Mouse (Mus musculus) embryonic facial prominence, embryonic 10.5 days (tissue): Measurements from ENCODE around the gene Tmprss13. TPM values are rescaled to one million over a fixed set of nuclear protein-coding genes. Genes with fewer than 3 reads are reported as not detected.

Experiments used
- DNase-seq: peaks from one replicate; pipeline ENCODE4 v3.0.0-alpha.2; 2017; ENCODE audit warnings: low spot score
- H3K27ac ChIP-seq: fragments of 300-500 bp; sonication (generic); replicated peaks from 2 replicates; pipeline ENCODE4 v1.5.1; 2016; ENCODE audit warnings: mild to moderate bottlenecking
- H3K27me3 ChIP-seq: fragments of 300-500 bp; sonication (generic); replicated peaks from 2 replicates; pipeline ENCODE4 v1.6.1; 2016; ENCODE audit warnings: low read depth, mild to moderate bottlenecking; ENCODE audit not compliant: poor library complexity, severe bottlenecking
- H3K36me3 ChIP-seq: fragments of 300-500 bp; sonication (generic); replicated peaks from 2 replicates; pipeline ENCODE4 v1.6.1; 2016; ENCODE audit warnings: mild to moderate bottlenecking, moderate library complexity
- H3K4me1 ChIP-seq: fragments of 300-500 bp; sonication (generic); 2 replicates; pipeline ENCODE4 v1.6.1; 2016
- H3K4me3 ChIP-seq: fragments of 300-500 bp; sonication (generic); 2 replicates; pipeline ENCODE4 v1.5.1; 2016; ENCODE audit warnings: mild to moderate bottlenecking, moderate library complexity
- H3K9me3 ChIP-seq: fragments of 300-500 bp; sonication (generic); 2 replicates; pipeline ENCODE4 v1.6.1; 2016; ENCODE audit warnings: mild to moderate bottlenecking
- WGBS: fragments of 180-500 bp; shearing (Covaris S2); methylation state at CpG from one replicate; pipeline ENCODE4 v1.1.7; 2016; 5-methylcytosine and 5-hydroxymethylcytosine counted together
- polyA plus RNA-seq: library from polyadenylated mRNA; unstranded; fragments of >200 nt; fragmentation: Nextera tagmentation; extraction: Ambion mirVana; gene quantifications from 2 replicates; pipeline ENCODE4 v1.2.1, GENCODE M21; 2016

Gene Tmprss13
- polyA plus RNA-seq, 1 experiment from 2014 or later, result 1.0 TPM

DNA sequence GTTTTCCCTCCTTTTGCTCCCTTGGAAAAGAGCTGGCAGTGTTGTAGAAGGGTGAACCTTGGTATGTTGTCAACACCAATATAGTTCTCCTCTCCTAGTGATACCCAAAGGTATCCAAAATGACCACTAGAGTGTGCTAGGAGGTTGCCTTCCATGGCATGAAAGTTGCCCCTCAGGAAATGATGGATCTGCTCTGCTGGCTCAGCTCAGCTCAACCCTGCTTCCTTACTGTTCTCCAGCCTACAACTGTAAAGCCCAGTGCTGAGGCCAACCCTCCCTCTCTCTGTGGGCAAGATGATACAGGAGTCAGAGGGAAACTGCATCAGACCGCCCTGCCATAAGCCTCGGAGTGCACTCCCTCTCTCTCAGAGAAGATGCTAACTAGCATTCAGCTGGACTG lies 26.6 kb downstream of the Tmprss13 start:
- Histone ChIP-seq H3K27me3 (no peaks in the 10 kb centered on the region), H3K4me1 (0 out of 2 replicates have a peak, but pooled peaks cover 3% of the 10 kb centered on the region), H3K36me3 (no peaks in the 10 kb centered on the region), H3K4me3 (no peak overlapping the region), H3K9me3 (no peaks in the 10 kb centered on the region), H3K27ac (no peak overlapping the region)
- DNase-seq, result no peak
- 75% methylated on average over 2 of the region's 2 CpGs for WGBS

- no peaks in the 10 kb centered on the region for H3K36me3 ChIP-seq
- 81% methylated on average over 6 of the region's 6 CpGs for WGBS
Measured at GRCm38 (mm10) chr9:45346276-45346675, 27.4 kb downstream of the Tmprss13 start.

DNA sequence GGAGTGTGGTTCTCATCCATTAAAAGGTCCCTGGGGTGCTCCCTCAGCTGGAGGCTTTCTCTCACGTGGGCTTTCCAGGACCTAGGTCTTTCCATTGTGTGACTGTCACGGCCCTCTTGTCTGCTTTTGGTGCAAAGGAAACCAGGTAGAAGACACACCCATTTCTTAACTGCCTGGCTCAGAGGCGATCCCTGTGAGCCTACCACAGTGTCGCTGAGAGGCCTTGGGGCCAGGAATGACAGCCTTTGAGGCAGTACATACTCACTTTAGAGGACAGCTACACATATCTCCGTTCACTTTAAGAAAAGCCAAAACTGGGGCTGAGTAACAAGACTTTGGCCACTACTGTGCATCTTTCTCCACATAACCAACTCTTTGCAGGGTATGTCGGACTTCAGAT lies 29.7 kb downstream of the Tmprss13 start:
- no peaks in the 10 kb centered on the region for H3K36me3 ChIP-seq
- DNase-seq, result no peak
- 81% methylated on average over 6 of the region's 6 CpGs for WGBS
- H3K27ac ChIP-seq, result no peak overlapping the region
- H3K4me1 ChIP-seq, result 0 out of 2 replicates have a peak, but pooled peaks cover 3% of the 10 kb centered on the region
- no peaks in the 10 kb centered on the region for H3K9me3 ChIP-seq
- no peaks in the 10 kb centered on the region for H3K27me3 ChIP-seq
- no peak overlapping the region for H3K4me3 ChIP-seq

More at GRCm38 (mm10) chr9:45346276-45346675, 27.4 kb downstream of the Tmprss13 start:
- Histone ChIP-seq H3K4me3 (no peak overlapping the region), H3K9me3 (no peaks in the 10 kb centered on the region), H3K27ac (no peak overlapping the region), H3K27me3 (no peaks in the 10 kb centered on the region), H3K4me1 (0 out of 2 replicates have a peak, but pooled peaks cover 3% of the 10 kb centered on the region)
- no peak for DNase-seq

DNA sequence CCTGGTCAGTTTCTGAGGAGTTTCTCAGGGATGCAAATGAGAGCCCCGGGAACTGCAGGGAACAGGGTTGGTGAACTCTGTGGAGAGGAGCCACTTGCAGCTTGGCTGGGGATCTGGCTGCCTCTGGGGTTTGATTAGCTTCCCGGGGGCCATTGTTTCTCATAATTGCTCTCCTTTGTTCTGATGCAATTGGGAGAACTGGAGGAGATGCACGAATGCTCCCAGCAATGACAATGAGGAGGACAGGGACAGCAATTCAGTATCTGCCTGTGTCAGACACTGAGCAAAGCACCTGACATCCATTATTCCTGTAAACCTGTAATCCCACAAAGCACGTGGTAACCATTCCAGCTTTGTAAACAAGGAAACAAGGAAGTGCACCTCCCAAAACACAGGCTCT lies 30.3 kb downstream of the Tmprss13 start:
- DNase-seq, result no peak
- H3K4me3 ChIP-seq, result no peak overlapping the region
- no peaks in the 10 kb centered on the region for H3K27me3 ChIP-seq
- no peaks in the 10 kb centered on the region for H3K36me3 ChIP-seq
- no peaks in the 10 kb centered on the region for H3K9me3 ChIP-seq
- H3K27ac ChIP-seq, result no peak overlapping the region
- 0 out of 2 replicates have a peak, but pooled peaks cover 3% of the 10 kb centered on the region for H3K4me1 ChIP-seq
- WGBS, result 24% methylated on average over 4 of the region's 4 CpGs

GRCm38 (mm10) chr9:45349851-45350250 lies 31.0 kb downstream of the Tmprss13 start:
- 0 out of 2 replicates have a peak, but pooled peaks cover 3% of the 10 kb centered on the region for H3K4me1 ChIP-seq
- H3K4me3 ChIP-seq, result no peak overlapping the region
- 59% methylated on average over 5 of the region's 5 CpGs for WGBS
- H3K9me3 ChIP-seq, result no peaks in the 10 kb centered on the region
- no peaks in the 10 kb centered on the region for H3K36me3 ChIP-seq
- H3K27ac ChIP-seq, result no peak overlapping the region
- no peak for DNase-seq
- no peaks in the 10 kb centered on the region for H3K27me3 ChIP-seq

DNA sequence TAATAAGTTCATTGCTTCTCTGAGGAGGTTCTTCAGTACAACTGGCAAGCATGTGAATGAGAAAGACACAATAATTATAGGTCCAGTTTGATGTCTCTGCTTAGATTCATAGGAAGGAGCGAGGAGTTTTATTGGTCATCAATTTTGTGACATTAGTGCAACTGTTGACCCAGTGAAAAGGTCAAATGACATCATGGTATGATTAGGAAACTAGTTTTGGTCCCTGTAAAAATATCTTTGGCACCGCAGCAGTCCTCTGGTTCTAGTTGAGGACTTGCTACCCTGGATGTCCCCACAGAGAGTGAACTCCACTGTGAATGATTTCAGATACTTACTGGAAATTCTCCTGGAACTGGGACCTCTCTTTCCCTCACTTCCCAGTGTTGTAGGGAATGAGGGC lies 36.3 kb downstream of the Tmprss13 start:
- no peak overlapping the region for H3K27ac ChIP-seq
- no peaks in the 10 kb centered on the region for H3K36me3 ChIP-seq
- no peaks in the 10 kb centered on the region for H3K9me3 ChIP-seq
- no peak overlapping the region for H3K4me3 ChIP-seq
- H3K4me1 ChIP-seq, result 0 out of 2 replicates have a peak, but pooled peaks cover 4% of the 10 kb centered on the region
- no peak for DNase-seq
- no peaks in the 10 kb centered on the region for H3K27me3 ChIP-seq
- 84% methylated on average over 2 of the region's 2 CpGs for WGBS

GRCm38 (mm10) chr9:45358356-45358755 lies 39.5 kb downstream of the Tmprss13 start:
- H3K4me1 ChIP-seq, result peaks cover 4% of the 10 kb centered on the region; the same call in 1 of the 2 replicates
- H3K27ac ChIP-seq, result no peak overlapping the region
- WGBS, result 79% methylated on average over 7 of the region's 7 CpGs
- no peaks in the 10 kb centered on the region for H3K9me3 ChIP-seq
- no peak overlapping the region for H3K4me3 ChIP-seq
- no peak for DNase-seq
- H3K27me3 ChIP-seq, result no peaks in the 10 kb centered on the region
- H3K36me3 ChIP-seq, result no peaks in the 10 kb centered on the region

GRCm38 (mm10) chr9:45362051-45362461 lies 43.2 kb downstream of the Tmprss13 start:
- DNase-seq, result no peak
- Histone ChIP-seq H3K9me3 (no peaks in the 10 kb centered on the region), H3K27me3 (0 out of 2 replicates have a peak, but pooled peaks cover 4% of the 10 kb centered on the region), H3K27ac (no peak overlapping the region), H3K4me1 (peaks cover 4% of the 10 kb centered on the region; the same call in 1 of the 2 replicates), H3K4me3 (no peak overlapping the region), H3K36me3 (no peaks in the 10 kb centered on the region)
- 48% methylated on average over 2 of the region's 2 CpGs for WGBS

- Histone ChIP-seq H3K4me1 (peaks cover 8% of the 10 kb centered on the region), H3K36me3 (no peaks in the 10 kb centered on the region), H3K9me3 (no peaks in the 10 kb centered on the region), H3K27ac (no peak overlapping the region), H3K27me3 (peaks cover 12% of the 10 kb centered on the region), H3K4me3 (no peak overlapping the region)
- WGBS, result 67% methylated on average over 7 of the region's 7 CpGs
- no peak for DNase-seq
Measured at GRCm38 (mm10) chr9:45363639-45364214, 44.8 kb downstream of the Tmprss13 start.

- Histone ChIP-seq H3K9me3 (no peaks in the 10 kb centered on the region), H3K27ac (no peak overlapping the region), H3K4me3 (no peak overlapping the region), H3K27me3 (peaks cover 22% of the 10 kb centered on the region), H3K36me3 (0 out of 2 replicates have a peak, but pooled peaks cover 3% of the 10 kb centered on the region), H3K4me1 (peaks cover 44% of the 10 kb centered on the region)
- no peak for DNase-seq
- 75% methylated on average over 8 of the region's 8 CpGs for WGBS
Measured at GRCm38 (mm10) chr9:45367716-45368115, 48.8 kb downstream of the Tmprss13 start.

DNA sequence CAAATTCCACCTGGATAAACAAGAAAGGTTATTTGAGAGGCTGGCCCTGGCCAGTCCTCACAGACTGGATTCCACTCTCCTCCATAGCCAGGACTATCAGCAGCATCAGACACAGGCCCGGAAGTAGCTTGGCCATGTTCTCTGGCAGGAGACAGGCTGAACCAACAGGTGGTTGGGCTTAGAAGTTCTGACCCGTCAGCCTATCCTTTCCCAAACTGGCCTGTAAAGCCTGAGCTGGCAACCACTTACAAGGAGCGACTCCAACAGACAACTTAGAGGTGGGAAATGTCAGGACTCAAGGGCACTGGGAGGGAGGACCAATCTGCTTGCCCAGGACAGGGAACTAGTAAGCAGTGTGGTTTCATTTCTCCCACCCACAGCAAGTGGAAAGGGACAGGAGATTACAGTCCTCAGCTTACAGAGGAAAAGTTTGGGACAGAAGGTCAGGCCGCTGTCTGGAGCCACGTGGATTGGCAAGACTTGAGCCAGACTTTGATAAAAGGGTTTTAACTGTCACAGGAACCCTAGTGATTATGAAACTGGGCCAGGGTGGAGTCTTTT lies 49.5 kb downstream of the Tmprss13 start:
- H3K27me3 ChIP-seq, result peaks cover 22% of the 10 kb centered on the region
- WGBS, result 60% methylated on average over 5 of the region's 5 CpGs
- DNase-seq, result no peak
- H3K27ac ChIP-seq, result no peak overlapping the region
- H3K4me3 ChIP-seq, result no peak overlapping the region
- no peaks in the 10 kb centered on the region for H3K9me3 ChIP-seq
- peaks cover 6% of the 10 kb centered on the region; the same call in 1 of the 2 replicates for H3K36me3 ChIP-seq
- H3K4me1 ChIP-seq, result peaks cover 51% of the 10 kb centered on the region

DNA sequence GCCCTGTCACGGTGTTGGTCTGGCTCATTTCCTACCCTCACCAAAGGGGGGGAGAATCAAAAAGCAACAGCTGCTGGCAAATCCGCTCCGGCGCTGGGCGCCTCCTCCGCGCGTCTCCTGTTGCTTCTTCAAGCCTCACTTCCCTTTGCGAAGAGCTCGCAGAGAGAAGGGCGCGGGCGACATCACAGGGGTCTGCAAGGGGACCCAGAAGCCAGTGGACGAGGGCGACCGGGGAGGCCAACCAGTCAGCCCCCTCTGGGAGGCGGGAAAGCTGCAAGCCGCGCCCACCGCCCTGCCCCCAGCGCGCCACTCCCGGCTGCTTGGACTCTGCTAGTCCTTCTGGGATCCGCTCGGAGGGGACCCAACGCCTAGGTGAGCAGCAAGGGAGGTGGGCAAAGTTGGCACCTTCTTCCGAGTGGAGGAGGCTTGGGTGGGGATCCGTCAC lies 51.2 kb downstream of the Tmprss13 start, which contains the start of gene Fxyd6:
TSS of gene Fxyd6 (plus strand) at position 69 of the 445 bp plus-strand sequence.
- H3K27ac ChIP-seq, result peak within 1 kb of the TSS; percentile 91
- peak within 1 kb of the TSS; percentile 75 for H3K4me3 ChIP-seq
- under 1% methylated on average over 28 of the region's 28 CpGs for WGBS
- H3K4me1 ChIP-seq, result peaks cover 56% of the 10 kb centered on the region
- no peaks in the 10 kb centered on the region for H3K9me3 ChIP-seq
- peaks cover 20% of the 10 kb centered on the region for H3K36me3 ChIP-seq
- peak; percentile 89 for DNase-seq
- peaks cover 22% of the 10 kb centered on the region for H3K27me3 ChIP-seq
